Mouse (Mus musculus) limb, embryonic 13.5 days (tissue): ENCODE measurements around the gene St6galnac5. TPM values are rescaled to one million over a fixed set of nuclear protein-coding genes. Genes with fewer than 3 reads are reported as not detected.

ENCODE experiments used
- ATAC-seq: fragments of 200-750 bp; cut with Nextera tagmentation; 2 replicates; pipeline ENCODE4 v1.8.0; 2017; ENCODE audit warnings: low read depth, moderate number of reproducible peaks, moderate TSS enrichment; ENCODE audit not compliant: low FRiP score
- H3K27ac ChIP-seq: fragments of 300-500 bp; sonication (generic); 2 replicates; pipeline ENCODE4 v1.5.1; 2015; ENCODE audit warnings: inconsistent platforms, mild to moderate bottlenecking, moderate library complexity
- H3K27me3 ChIP-seq: fragments of 300-500 bp; sonication (generic); 2 replicates; pipeline ENCODE4 v1.6.1; 2015; ENCODE audit warnings: mild to moderate bottlenecking, inconsistent platforms
- H3K36me3 ChIP-seq: fragments of 300-500 bp; sonication (generic); 2 replicates; pipeline ENCODE4 v1.6.1; 2015; ENCODE audit warnings: inconsistent platforms, mild to moderate bottlenecking, moderate library complexity
- H3K4me1 ChIP-seq: fragments of 300-500 bp; sonication (generic); 2 replicates; pipeline ENCODE4 v1.6.1; 2015; ENCODE audit warnings: inconsistent platforms
- H3K4me2 ChIP-seq: fragments of 300-500 bp; sonication (generic); replicated peaks from 2 replicates; pipeline ENCODE4 v1.6.1; 2015; ENCODE audit warnings: inconsistent platforms, mild to moderate bottlenecking, moderate library complexity
- H3K4me3 ChIP-seq: fragments of 300-500 bp; sonication (generic); 2 replicates; pipeline ENCODE4 v1.5.1; 2015; ENCODE audit warnings: moderate library complexity, mild to moderate bottlenecking, inconsistent platforms
- H3K9ac ChIP-seq: fragments of 300-500 bp; sonication (generic); 2 replicates; pipeline ENCODE4 v1.6.1; 2015; ENCODE audit warnings: mild to moderate bottlenecking, inconsistent platforms
- H3K9me3 ChIP-seq: fragments of 300-500 bp; sonication (generic); 2 replicates; pipeline ENCODE4 v1.6.1; 2016; ENCODE audit warnings: inconsistent platforms
- WGBS: fragments of 180-500 bp; shearing (Covaris S2); methylation state at CpG from one replicate; pipeline ENCODE4 v1.1.7; 2015; 5-methylcytosine and 5-hydroxymethylcytosine counted together
- polyA plus RNA-seq: library from polyadenylated mRNA; unstranded; fragments of >200 nt; fragmentation: Nextera tagmentation; extraction: Ambion mirVana; gene quantifications from 2 replicates; pipeline ENCODE4 v1.2.1, GENCODE M21; 2015

Gene St6galnac5
- polyA plus RNA-seq, 1 experiment from 2014 or later: 2.0 TPM

- Histone ChIP-seq H3K27me3 (no peaks in the 10 kb centered on the region), H3K4me3 (no peak overlapping the region), H3K27ac (no peak overlapping the region), H3K36me3 (no peaks in the 10 kb centered on the region), H3K4me2 (no peak overlapping the region), H3K4me1 (0 out of 2 replicates have a peak, but pooled peaks cover 3% of the 10 kb centered on the region), H3K9me3 (no peaks in the 10 kb centered on the region), H3K9ac (no peak overlapping the region)
- ATAC-seq: no peak
- 78% methylated on average over 6 of the region's 6 CpGs for WGBS
These were observed 106.2 kb downstream of the St6galnac5 start for GRCm38 (mm10) chr3:152875723-152876290.

GRCm38 (mm10) chr3:152874431-152875355 lies 107.4 kb downstream of the St6galnac5 start:
- ATAC-seq: no peak
- WGBS: 81% methylated on average over 17 of the region's 17 CpGs
- Histone ChIP-seq H3K9me3 (no peaks in the 10 kb centered on the region), H3K27ac (no peak overlapping the region), H3K9ac (no peak overlapping the region), H3K4me2 (no peak overlapping the region), H3K27me3 (no peaks in the 10 kb centered on the region), H3K4me3 (no peak overlapping the region), H3K4me1 (no peaks in the 10 kb centered on the region), H3K36me3 (no peaks in the 10 kb centered on the region)

GRCm38 (mm10) chr3:152872596-152872995 lies 109.5 kb downstream of the St6galnac5 start:
- Histone ChIP-seq H3K27me3 (no peaks in the 10 kb centered on the region), H3K9ac (no peak overlapping the region), H3K9me3 (no peaks in the 10 kb centered on the region), H3K4me3 (no peak overlapping the region), H3K4me2 (no peak overlapping the region), H3K4me1 (no peaks in the 10 kb centered on the region), H3K27ac (no peak overlapping the region), H3K36me3 (no peaks in the 10 kb centered on the region)
- WGBS: 65% methylated on average over 6 of the region's 6 CpGs
- ATAC-seq: no peak

- WGBS: 76% methylated on average over 12 of the region's 12 CpGs
- no peak for ATAC-seq
- Histone ChIP-seq H3K36me3 (no peaks in the 10 kb centered on the region), H3K4me1 (no peaks in the 10 kb centered on the region), H3K4me2 (no peak overlapping the region), H3K9me3 (no peaks in the 10 kb centered on the region), H3K27ac (no peak overlapping the region), H3K4me3 (no peak overlapping the region), H3K9ac (no peak overlapping the region), H3K27me3 (no peaks in the 10 kb centered on the region)
These were observed 110.0 kb downstream of the St6galnac5 start for GRCm38 (mm10) chr3:152872054-152872453.

GRCm38 (mm10) chr3:152867654-152868525 lies 114.2 kb downstream of the St6galnac5 start:
- 64% methylated on average over 12 of the region's 12 CpGs for WGBS
- no peak for ATAC-seq
- no peaks in the 10 kb centered on the region for H3K36me3 ChIP-seq
- H3K4me2 ChIP-seq: no peak overlapping the region
- H3K9ac ChIP-seq: no peak overlapping the region
- H3K9me3 ChIP-seq: 0 out of 2 replicates have a peak, but pooled peaks cover 3% of the 10 kb centered on the region
- no peak overlapping the region for H3K27ac ChIP-seq
- no peaks in the 10 kb centered on the region for H3K27me3 ChIP-seq
- no peaks in the 10 kb centered on the region for H3K4me1 ChIP-seq
- H3K4me3 ChIP-seq: no peak overlapping the region

- Histone ChIP-seq H3K4me2 (no peak overlapping the region), H3K4me1 (no peaks in the 10 kb centered on the region), H3K27me3 (no peaks in the 10 kb centered on the region), H3K9ac (no peak overlapping the region), H3K27ac (no peak overlapping the region), H3K36me3 (no peaks in the 10 kb centered on the region), H3K9me3 (0 out of 2 replicates have a peak, but pooled peaks cover 3% of the 10 kb centered on the region), H3K4me3 (no peak overlapping the region)
- no peak for ATAC-seq
- WGBS: 81% methylated on average over 22 of the region's 22 CpGs
These were observed 115.7 kb downstream of the St6galnac5 start for GRCm38 (mm10) chr3:152866035-152866965.

- ATAC-seq: no peak
- H3K27me3 ChIP-seq: peaks cover 3% of the 10 kb centered on the region; the same call in 1 of the 2 replicates
- no peak overlapping the region for H3K9ac ChIP-seq
- no peaks in the 10 kb centered on the region for H3K4me1 ChIP-seq
- no peak overlapping the region for H3K4me2 ChIP-seq
- H3K9me3 ChIP-seq: 0 out of 2 replicates have a peak, but pooled peaks cover 3% of the 10 kb centered on the region
- no peaks in the 10 kb centered on the region for H3K36me3 ChIP-seq
- WGBS: 59% methylated on average over 1 of the region's 1 CpGs
- H3K27ac ChIP-seq: no peak overlapping the region
- H3K4me3 ChIP-seq: no peak overlapping the region
These were observed 120.1 kb downstream of the St6galnac5 start for GRCm38 (mm10) chr3:152861978-152862377.

GRCm38 (mm10) chr3:152861450-152861849 lies 120.6 kb downstream of the St6galnac5 start:
- Histone ChIP-seq H3K36me3 (no peaks in the 10 kb centered on the region), H3K27ac (no peak overlapping the region), H3K4me2 (no peak overlapping the region), H3K9me3 (0 out of 2 replicates have a peak, but pooled peaks cover 3% of the 10 kb centered on the region), H3K9ac (no peak overlapping the region), H3K27me3 (peaks cover 3% of the 10 kb centered on the region; the same call in 1 of the 2 replicates), H3K4me3 (no peak overlapping the region), H3K4me1 (no peaks in the 10 kb centered on the region)
- 78% methylated on average over 4 of the region's 4 CpGs for WGBS
- no peak for ATAC-seq

- Histone ChIP-seq H3K4me2 (no peak overlapping the region), H3K27ac (no peak overlapping the region), H3K36me3 (no peaks in the 10 kb centered on the region), H3K9ac (no peak overlapping the region), H3K4me3 (no peak overlapping the region), H3K9me3 (no peaks in the 10 kb centered on the region), H3K27me3 (peaks cover 6% of the 10 kb centered on the region; the same call in 1 of the 2 replicates), H3K4me1 (0 out of 2 replicates have a peak, but pooled peaks cover 6% of the 10 kb centered on the region)
- 58% methylated on average over 10 of the region's 10 CpGs for WGBS
- no peak for ATAC-seq
These were observed 126.0 kb downstream of the St6galnac5 start for GRCm38 (mm10) chr3:152856095-152856494.

GRCm38 (mm10) chr3:152855006-152855614 lies 126.9 kb downstream of the St6galnac5 start:
- H3K36me3 ChIP-seq: no peaks in the 10 kb centered on the region
- H3K4me2 ChIP-seq: no peak overlapping the region
- WGBS: 21% methylated on average over 12 of the region's 12 CpGs
- no peak overlapping the region for H3K27ac ChIP-seq
- ATAC-seq: no peak
- H3K4me1 ChIP-seq: 0 out of 2 replicates have a peak, but pooled peaks cover 6% of the 10 kb centered on the region
- H3K27me3 ChIP-seq: 0 out of 2 replicates have a peak, but pooled peaks cover 3% of the 10 kb centered on the region
- no peaks in the 10 kb centered on the region for H3K9me3 ChIP-seq
- H3K9ac ChIP-seq: no peak overlapping the region
- no peak overlapping the region for H3K4me3 ChIP-seq
